Mouse (Mus musculus) heart, embryonic 16.5 days (tissue): ENCODE measurements around the gene Rc3h1. TPM values are rescaled to one million over a fixed set of nuclear protein-coding genes. Genes with fewer than 3 reads are reported as not detected.
"Not testable (repeated sequence)": the region's sequence is repeated elsewhere in the genome, so short reads cannot be mapped to it uniquely, and the experiment has no call there.

Source experiments
- ATAC-seq: fragments of 200-750 bp; cut with Nextera tagmentation; replicated peaks from 2 replicates; pipeline ENCODE4 v1.8.0; 2017; ENCODE audit warnings: moderate number of reproducible peaks; ENCODE audit not compliant: insufficient read depth, low FRiP score; ENCODE audit errors: extremely low read depth
- H3K27ac ChIP-seq: fragments of 300-500 bp; sonication (generic); 2 replicates; pipeline ENCODE4 v1.5.1; 2014; ENCODE audit warnings: mild to moderate bottlenecking, low read length, control low read depth, moderate library complexity
- H3K27me3 ChIP-seq: fragments of 300-500 bp; sonication (generic); 2 replicates; pipeline ENCODE4 v1.6.1; 2014; ENCODE audit warnings: low read length, mixed read lengths; ENCODE audit not compliant: control insufficient read depth, insufficient read depth
- H3K36me3 ChIP-seq: fragments of 300-500 bp; sonication (generic); 2 replicates; pipeline ENCODE4 v1.6.1; 2014; ENCODE audit not compliant: control insufficient read depth, insufficient read depth
- H3K4me1 ChIP-seq: fragments of 300-500 bp; sonication (generic); 2 replicates; pipeline ENCODE4 v1.6.1; 2014; ENCODE audit warnings: low read length, mixed read lengths; ENCODE audit not compliant: control insufficient read depth, insufficient read depth
- H3K4me2 ChIP-seq: fragments of 300-500 bp; sonication (generic); 2 replicates; pipeline ENCODE4 v1.6.1; 2014; ENCODE audit warnings: low read depth, mild to moderate bottlenecking, control low read depth, low read length
- H3K4me3 ChIP-seq: fragments of 300-500 bp; sonication (generic); 2 replicates; pipeline ENCODE4 v1.5.1; 2014; ENCODE audit warnings: mild to moderate bottlenecking, control low read depth, low read length
- H3K9ac ChIP-seq: fragments of 300-500 bp; sonication (generic); 2 replicates; pipeline ENCODE4 v1.6.1; 2014; ENCODE audit warnings: low read length, control low read depth
- H3K9me3 ChIP-seq: fragments of 300-500 bp; sonication (generic); replicated peaks from 2 replicates; pipeline ENCODE4 v1.6.1; 2016; ENCODE audit warnings: low read length; ENCODE audit not compliant: control insufficient read depth
- WGBS: fragments of 180-500 bp; shearing (Covaris S2); extraction: QIAGEN DNeasy Blood & Tissue Kit; methylation state at CpG from one replicate; pipeline ENCODE4 v1.1.7; 2014; 5-methylcytosine and 5-hydroxymethylcytosine counted together
- polyA plus RNA-seq: library from polyadenylated mRNA; unstranded; fragments of >200 nt; fragmentation: Nextera tagmentation; extraction: Ambion mirVana; gene quantifications from 2 replicates; pipeline ENCODE4 v1.2.1, GENCODE M21; 2015

Rc3h1 gene
- polyA plus RNA-seq: 5.8 and 6.5 TPM in 2 replicates

- Histone ChIP-seq H3K4me3 (peak within 1 kb of the TSS; percentile 78), H3K9ac (peak within 1 kb of the TSS; percentile 95), H3K4me2 (peak within 1 kb of the TSS; percentile 71), H3K27ac (peak within 1 kb of the TSS; percentile 91), H3K27me3 (no peaks in the 10 kb centered on the region), H3K4me1 (peaks cover 19% of the 10 kb centered on the region), H3K9me3 (no peaks in the 10 kb centered on the region), H3K36me3 (no peaks in the 10 kb centered on the region)
- under 1% methylated on average over 43 of the region's 45 CpGs for WGBS
- ATAC-seq: peak; percentile 96
Measured at GRCm38 (mm10) chr1:160906057-160906557, at the start of gene Rc3h1. Gene Rc3h1, plus strand, starts transcription at chr1:160906418.

- WGBS: 79% methylated on average over 3 of the region's 3 CpGs
- no peak for ATAC-seq
- Histone ChIP-seq H3K27ac (no peak overlapping the region), H3K4me2 (no peak overlapping the region), H3K4me1 (no peaks in the 10 kb centered on the region), H3K36me3 (no peaks in the 10 kb centered on the region), H3K27me3 (no peaks in the 10 kb centered on the region), H3K4me3 (no peak overlapping the region), H3K9me3 (no peaks in the 10 kb centered on the region), H3K9ac (no peak overlapping the region)
Measured at GRCm38 (mm10) chr1:160858132-160858531, 48.1 kb upstream of the Rc3h1 start.

GRCm38 (mm10) chr1:160859874-160860273, 46.3 kb upstream of the Rc3h1 start:
- not testable (repeated sequence) for H3K4me3 ChIP-seq, H3K9me3 ChIP-seq, H3K36me3 ChIP-seq

GRCm38 (mm10) chr1:160861142-160861541, 45.1 kb upstream of the Rc3h1 start:
- Histone ChIP-seq H3K9me3 (no peaks in the 10 kb centered on the region), H3K9ac (no peak overlapping the region), H3K4me3 (no peak overlapping the region), H3K27ac (no peak overlapping the region), H3K27me3 (no peaks in the 10 kb centered on the region), H3K4me1 (no peaks in the 10 kb centered on the region), H3K36me3 (no peaks in the 10 kb centered on the region), H3K4me2 (no peak overlapping the region)
- 77% methylated on average over 2 of the region's 2 CpGs for WGBS
- ATAC-seq: no peak

More at GRCm38 (mm10) chr1:160859874-160860273, 46.3 kb upstream of the Rc3h1 start:
- ATAC-seq, H3K27ac ChIP-seq, H3K4me1 ChIP-seq, H3K27me3 ChIP-seq, H3K4me2 ChIP-seq, H3K9ac ChIP-seq: not testable (repeated sequence)

GRCm38 (mm10) chr1:160861632-160862031, 44.6 kb upstream of the Rc3h1 start:
- no peak for ATAC-seq
- no peaks in the 10 kb centered on the region for H3K4me1 ChIP-seq
- H3K9ac ChIP-seq: no peak overlapping the region
- no peaks in the 10 kb centered on the region for H3K27me3 ChIP-seq
- 81% methylated on average over 1 of the region's 1 CpGs for whole genome bisulfite sequencing
- no peak overlapping the region for H3K4me2 ChIP-seq
- no peaks in the 10 kb centered on the region for H3K9me3 ChIP-seq
- H3K36me3 ChIP-seq: no peaks in the 10 kb centered on the region
- no peak overlapping the region for H3K4me3 ChIP-seq
- no peak overlapping the region for H3K27ac ChIP-seq

GRCm38 (mm10) chr1:160863027-160863426, 43.2 kb upstream of the Rc3h1 start:
- Histone ChIP-seq H3K27me3 (no peaks in the 10 kb centered on the region), H3K9ac (no peak overlapping the region), H3K4me3 (no peak overlapping the region), H3K9me3 (no peaks in the 10 kb centered on the region), H3K4me1 (no peaks in the 10 kb centered on the region), H3K36me3 (no peaks in the 10 kb centered on the region), H3K27ac (no peak overlapping the region), H3K4me2 (no peak overlapping the region)
- WGBS: 39% methylated on average over 4 of the region's 4 CpGs
- ATAC-seq: peak; percentile 80

- Histone ChIP-seq H3K4me2 (no peak overlapping the region), H3K9ac (no peak overlapping the region), H3K4me1 (peaks cover 4% of the 10 kb centered on the region; the same call in 1 of the 2 replicates), H3K27me3 (no peaks in the 10 kb centered on the region), H3K4me3 (no peak overlapping the region), H3K27ac (no peak overlapping the region), H3K9me3 (no peaks in the 10 kb centered on the region), H3K36me3 (no peaks in the 10 kb centered on the region)
- ATAC-seq: no peak
- WGBS: 72% methylated on average over 1 of the region's 1 CpGs
Measured at GRCm38 (mm10) chr1:160874757-160875156, 31.5 kb upstream of the Rc3h1 start.

- no peak overlapping the region for H3K27ac ChIP-seq
- H3K4me3 ChIP-seq: no peak overlapping the region
- no peak overlapping the region for H3K4me2 ChIP-seq
- no peak for ATAC-seq
- H3K4me1 ChIP-seq: peaks cover 4% of the 10 kb centered on the region; the same call in 1 of the 2 replicates
- H3K27me3 ChIP-seq: no peaks in the 10 kb centered on the region
- no peaks in the 10 kb centered on the region for H3K36me3 ChIP-seq
- WGBS: 78% methylated on average over 4 of the region's 4 CpGs
- H3K9me3 ChIP-seq: no peaks in the 10 kb centered on the region
- no peak overlapping the region for H3K9ac ChIP-seq
Measured at GRCm38 (mm10) chr1:160876968-160877367, 29.2 kb upstream of the Rc3h1 start.

GRCm38 (mm10) chr1:160878485-160878884, 27.7 kb upstream of the Rc3h1 start:
- no peak overlapping the region for H3K4me3 ChIP-seq
- WGBS: 39% methylated on average over 4 of the region's 4 CpGs

More at GRCm38 (mm10) chr1:160878485-160878884, 27.7 kb upstream of the Rc3h1 start:
- Histone ChIP-seq H3K9me3 (no peaks in the 10 kb centered on the region), H3K4me2 (no peak overlapping the region), H3K9ac (no peak overlapping the region), H3K27ac (no peak overlapping the region), H3K36me3 (no peaks in the 10 kb centered on the region), H3K4me1 (peaks cover 4% of the 10 kb centered on the region; the same call in 1 of the 2 replicates), H3K27me3 (no peaks in the 10 kb centered on the region)
- no peak for ATAC-seq
